Mouse (Mus musculus): ENCODE measurements around the gene Phtf2. TPM values are rescaled to one million over a fixed set of nuclear protein-coding genes. Genes with fewer than 3 reads are reported as not detected.

Phtf2 gene
- total RNA-seq, 1 experiment = 44.9 TPM

GRCm38 (mm10) chr5:20925451-20925850 is 43.5 kb upstream of the Phtf2 start:
- Histone ChIP-seq H3K27ac (ENCODE audit: insufficient read depth, low read depth, low read length, poor library complexity, severe bottlenecking) (no peak overlapping the region), H3K36me3 (ENCODE audit: control insufficient read depth, insufficient read depth, low read length, poor library complexity, severe bottlenecking) (peaks cover 3% of the 10 kb centered on the region; the same call in 1 of the 2 replicates), H3K4me1 (ENCODE audit: control insufficient read depth in 2 of 2, insufficient read depth in 2 of 2, low read length in 2 of 2, poor library complexity in 1 of 2) (peaks cover 0 to 8% of the 10 kb centered on the region in 2 experiments; a peak in 2 of 4 replicates), H3K4me3 (ENCODE audit: insufficient read depth in 1 of 2, low read depth in 1 of 2, low read length in 2 of 2, poor library complexity in 1 of 2, severe bottlenecking in 1 of 2) (no peak overlapping the region), H3K9ac (ENCODE audit: insufficient read depth, low read depth, low read length, poor library complexity, severe bottlenecking) (no peak overlapping the region; the same call in 1 of the 2 replicates), H3K9me3 (ENCODE audit: control insufficient read depth, insufficient read depth, low read depth, low read length) (no peaks in the 10 kb centered on the region)
- no peak for TF ChIP-seq MAFK (IDR thresholded peaks at IDR 0.05; ENCODE audit: insufficient read depth, low read depth, low read length)
- TF ChIP-seq ZNF384 (IDR thresholded peaks at IDR 0.05; ENCODE audit: low read depth, low read length) = no peak
- no peak for TF ChIP-seq ZC3H11A (IDR thresholded peaks at IDR 0.05; ENCODE audit: borderline replicate concordance, low read depth, low read length)
- TF ChIP-seq CHD2 (IDR thresholded peaks at IDR 0.05; ENCODE audit: low read depth, low read length) = no peak
- TF ChIP-seq HCFC1 (IDR thresholded peaks at IDR 0.05; ENCODE audit: borderline replicate concordance, insufficient read depth, low read length) = no peak
- no peak for DNase-seq (ENCODE audit: low read depth, low spot score)
- in situ Hi-C loops (cut with MboI; ENCODE audit: low sequenced_read_pairs in 2 of 2, unreplicated experiment in 2 of 2) = no loop called here

- no peak for TF ChIP-seq HCFC1 (IDR thresholded peaks at IDR 0.05; ENCODE audit: borderline replicate concordance, insufficient read depth, low read length)
- no peak for TF ChIP-seq ZC3H11A (IDR thresholded peaks at IDR 0.05; ENCODE audit: borderline replicate concordance, low read depth, low read length)
- Histone ChIP-seq H3K4me3 (ENCODE audit: insufficient read depth in 1 of 2, low read depth in 1 of 2, low read length in 2 of 2, poor library complexity in 1 of 2, severe bottlenecking in 1 of 2) (no peak overlapping the region), H3K36me3 (ENCODE audit: control insufficient read depth, insufficient read depth, low read length, poor library complexity, severe bottlenecking) (peaks cover 3% of the 10 kb centered on the region; the same call in 1 of the 2 replicates), H3K4me1 (ENCODE audit: control insufficient read depth in 2 of 2, insufficient read depth in 2 of 2, low read length in 2 of 2, poor library complexity in 1 of 2) (peaks cover 0 to under 1% of the 10 kb centered on the region in 2 experiments; a peak in 2 of 4 replicates), H3K9me3 (ENCODE audit: control insufficient read depth, insufficient read depth, low read depth, low read length) (no peaks in the 10 kb centered on the region), H3K27ac (ENCODE audit: insufficient read depth, low read depth, low read length, poor library complexity, severe bottlenecking) (no peak overlapping the region), H3K9ac (ENCODE audit: insufficient read depth, low read depth, low read length, poor library complexity, severe bottlenecking) (no peak overlapping the region)
- DNase-seq (ENCODE audit: low read depth, low spot score) = no peak
- in situ Hi-C loops (cut with MboI; ENCODE audit: low sequenced_read_pairs in 2 of 2, unreplicated experiment in 2 of 2) = no loop called here
Measured at GRCm38 (mm10) chr5:20924608-20925007, 42.7 kb upstream of the Phtf2 start.

GRCm38 (mm10) chr5:20919566-20919965 is 37.6 kb upstream of the Phtf2 start:
- Histone ChIP-seq H3K4me1 (ENCODE audit: control insufficient read depth in 2 of 2, insufficient read depth in 2 of 2, low read length in 2 of 2, poor library complexity in 1 of 2) (no peaks in the 10 kb centered on the region; a peak in 1 of 4 replicates), H3K4me3 (ENCODE audit: insufficient read depth in 1 of 2, low read depth in 1 of 2, low read length in 2 of 2, poor library complexity in 1 of 2, severe bottlenecking in 1 of 2) (no peak overlapping the region), H3K9ac (ENCODE audit: insufficient read depth, low read depth, low read length, poor library complexity, severe bottlenecking) (no peak overlapping the region), H3K27ac (ENCODE audit: insufficient read depth, low read depth, low read length, poor library complexity, severe bottlenecking) (no peak overlapping the region), H3K36me3 (ENCODE audit: control insufficient read depth, insufficient read depth, low read length, poor library complexity, severe bottlenecking) (peaks cover 3% of the 10 kb centered on the region; the same call in 1 of the 2 replicates), H3K9me3 (ENCODE audit: control insufficient read depth, insufficient read depth, low read depth, low read length) (no peaks in the 10 kb centered on the region)
- no peak for TF ChIP-seq ZNF384 (IDR thresholded peaks at IDR 0.05; ENCODE audit: low read depth, low read length)
- no peak for TF ChIP-seq HCFC1 (IDR thresholded peaks at IDR 0.05; ENCODE audit: borderline replicate concordance, insufficient read depth, low read length)
- no peak for TF ChIP-seq ZC3H11A (IDR thresholded peaks at IDR 0.05; ENCODE audit: borderline replicate concordance, low read depth, low read length)
- TF ChIP-seq CHD2 (IDR thresholded peaks at IDR 0.05; ENCODE audit: low read depth, low read length) = no peak
- no peak for TF ChIP-seq MAFK (IDR thresholded peaks at IDR 0.05; ENCODE audit: insufficient read depth, low read depth, low read length)
- no peak for DNase-seq (ENCODE audit: low read depth, low spot score)
- in situ Hi-C loops (cut with MboI; ENCODE audit: low sequenced_read_pairs in 2 of 2, unreplicated experiment in 2 of 2) = no loop called here

- Histone ChIP-seq H3K9me3 (ENCODE audit: control insufficient read depth, insufficient read depth, low read depth, low read length) (no peaks in the 10 kb centered on the region), H3K27ac (ENCODE audit: insufficient read depth, low read depth, low read length, poor library complexity, severe bottlenecking) (no peak overlapping the region), H3K4me3 (ENCODE audit: insufficient read depth in 1 of 2, low read depth in 1 of 2, low read length in 2 of 2, poor library complexity in 1 of 2, severe bottlenecking in 1 of 2) (no peak overlapping the region), H3K4me1 (ENCODE audit: control insufficient read depth in 2 of 2, insufficient read depth in 2 of 2, low read length in 2 of 2, poor library complexity in 1 of 2) (no peaks in the 10 kb centered on the region; a peak in 1 of 4 replicates), H3K36me3 (ENCODE audit: control insufficient read depth, insufficient read depth, low read length, poor library complexity, severe bottlenecking) (peaks cover 3% of the 10 kb centered on the region; the same call in 1 of the 2 replicates), H3K9ac (ENCODE audit: insufficient read depth, low read depth, low read length, poor library complexity, severe bottlenecking) (no peak overlapping the region)
- in situ Hi-C loops (cut with MboI; ENCODE audit: low sequenced_read_pairs in 2 of 2, unreplicated experiment in 2 of 2) = no loop called here
- TF ChIP-seq ZNF384 (IDR thresholded peaks at IDR 0.05; ENCODE audit: low read depth, low read length) = no peak
- no peak for TF ChIP-seq ZC3H11A (IDR thresholded peaks at IDR 0.05; ENCODE audit: borderline replicate concordance, low read depth, low read length)
- peak; percentile 92 for TF ChIP-seq MAFK (IDR thresholded peaks at IDR 0.05; ENCODE audit: insufficient read depth, low read depth, low read length)
- no peak for DNase-seq (ENCODE audit: low read depth, low spot score)
Measured at GRCm38 (mm10) chr5:20918967-20919366, 37.0 kb upstream of the Phtf2 start.
